20 mouse cellular contexts compared by ENCODE assay signal in genomic region chr6:145677475-145678325, GRCm38 (mm10).
A peak's percentile ranks its signal among the peaks of the same experiment; 100 is the strongest.
DNase-seq lines count a peak whose midpoint lies in the region; ATAC-seq and TF ChIP-seq lines count a peak whose summit lies in the region.
"Had no signal": no experiment of that assay in that cellular context is flagged by ENCODE, and none has a peak within 500 bp of the region (broad histone marks: within the 10 kb centered on the region; RNA-seq: fewer than 3 reads in every experiment).

No protein-coding gene starts in this region.

- H3K9me3 ChIP-seq in lung, postnatal 0 days (ENCODE audit: low read length): no peaks in the 10 kb centered on the region
- H3K9me3 ChIP-seq in forebrain, postnatal 0 days (ENCODE audit: low read length): no peaks in the 10 kb centered on the region
- H3K9me3 ChIP-seq in heart, embryonic 12.5 days (replicated peaks): no peaks in the 10 kb centered on the region
- H3K9me3 ChIP-seq: heart, embryonic 10.5 days; hindbrain, embryonic 10.5 days; intestine, embryonic 15.5 days; limb, embryonic 15.5 days had no signal

- peak; percentile 30; the same call in 1 of the 2 replicates for ATAC-seq in lung, postnatal 0 days
- peak; percentile 92 for ATAC-seq in forebrain, postnatal 0 days
- ATAC-seq in heart, embryonic 12.5 days (ENCODE audit: insufficient number of reproducible peaks, low FRiP score): no peak
- ATAC-seq: intestine, embryonic 15.5 days had no signal

- TF ChIP-seq EP300 in lung, postnatal 0 days (IDR thresholded peaks at IDR 0.05): no peak

- DNase-seq in adrenal gland, adult 2 months: peak; percentile 64
- DNase-seq in adrenal gland, postnatal 25 days: no peak
- DNase-seq in lung, postnatal 0 days (ENCODE audit: low spot score): peak; percentile 42
- DNase-seq in lung, postnatal 4 days: no peak
- peak; percentile 44 for DNase-seq in adrenal gland, postnatal 10 days
- DNase-seq in forebrain, postnatal 0 days: no peak
- no peak for DNase-seq in heart, adult 11 months
- DNase-seq: cerebellum, postnatal 10 days; midbrain, embryonic 14.5 days; retina, postnatal 1 day; spleen, adult 18-20 months; thymus, postnatal 4 days had no signal

- H3K4me3 ChIP-seq in lung, postnatal 0 days (ENCODE audit: low read depth, low read length): no peak overlapping the region
- no peak overlapping the region for H3K4me3 ChIP-seq in forebrain, postnatal 0 days (ENCODE audit: low read depth, low read length)
- no peak overlapping the region for H3K4me3 ChIP-seq in heart, embryonic 12.5 days
- H3K4me3 ChIP-seq: heart, embryonic 10.5 days; hindbrain, embryonic 10.5 days; intestine, embryonic 15.5 days; layer of hippocampus, adult 2 months; left cerebral cortex, adult 2 months; limb, embryonic 15.5 days had no signal

- no peak for TF ChIP-seq CTCF in lung, postnatal 0 days (IDR thresholded peaks at IDR 0.05)
- TF ChIP-seq CTCF in forebrain, postnatal 0 days (IDR thresholded peaks at IDR 0.05; ENCODE audit: low read depth): no peak

- H3K4me2 ChIP-seq in lung, postnatal 0 days (replicated peaks; ENCODE audit: low read depth, low read length): no peak overlapping the region
- no peak overlapping the region for H3K4me2 ChIP-seq in forebrain, postnatal 0 days (ENCODE audit: low read depth)
- no peak overlapping the region for H3K4me2 ChIP-seq in heart, embryonic 12.5 days
- H3K4me2 ChIP-seq: intestine, embryonic 15.5 days; limb, embryonic 15.5 days had no signal

- H3K27ac ChIP-seq in lung, postnatal 0 days (ENCODE audit: low read length): no peak overlapping the region
- no peak overlapping the region for H3K27ac ChIP-seq in forebrain, postnatal 0 days (ENCODE audit: low read depth, low read length)
- H3K27ac ChIP-seq in heart, embryonic 12.5 days (ENCODE audit: poor library complexity, severe bottlenecking): no peak overlapping the region
- H3K27ac ChIP-seq: heart, embryonic 10.5 days; hindbrain, embryonic 10.5 days; intestine, embryonic 15.5 days; layer of hippocampus, adult 2 months; left cerebral cortex, adult 2 months; limb, embryonic 15.5 days; stomach, postnatal 0 days had no signal

- WGBS in lung, postnatal 0 days: 68% methylated on average over 7 of the region's 7 CpGs
- WGBS in forebrain, postnatal 0 days: 53% methylated on average over 7 of the region's 7 CpGs
- WGBS in heart, embryonic 12.5 days: 82% methylated on average over 7 of the region's 7 CpGs

- H3K27me3 ChIP-seq in lung, postnatal 0 days (replicated peaks; ENCODE audit: insufficient read depth, low read length): no peaks in the 10 kb centered on the region
- no peaks in the 10 kb centered on the region for H3K27me3 ChIP-seq in forebrain, postnatal 0 days (ENCODE audit: insufficient read depth, low read length)
- H3K27me3 ChIP-seq in heart, embryonic 12.5 days (replicated peaks): no peaks in the 10 kb centered on the region
- H3K27me3 ChIP-seq: intestine, embryonic 15.5 days; limb, embryonic 15.5 days had no signal

- H3K36me3 ChIP-seq in lung, postnatal 0 days (ENCODE audit: insufficient read depth, low read length): no peaks in the 10 kb centered on the region
- H3K36me3 ChIP-seq in forebrain, postnatal 0 days (ENCODE audit: insufficient read depth): no peaks in the 10 kb centered on the region
- H3K36me3 ChIP-seq in heart, embryonic 12.5 days: no peaks in the 10 kb centered on the region
- H3K36me3 ChIP-seq: heart, embryonic 10.5 days; hindbrain, embryonic 10.5 days; intestine, embryonic 15.5 days; limb, embryonic 15.5 days had no signal

- no peaks in the 10 kb centered on the region for H3K4me1 ChIP-seq in lung, postnatal 0 days (ENCODE audit: insufficient read depth, low read depth, low read length)
- no peaks in the 10 kb centered on the region for H3K4me1 ChIP-seq in forebrain, postnatal 0 days (ENCODE audit: insufficient read depth)
- no peaks in the 10 kb centered on the region for H3K4me1 ChIP-seq in heart, embryonic 12.5 days (replicated peaks)
- H3K4me1 ChIP-seq: heart, embryonic 10.5 days; hindbrain, embryonic 10.5 days; intestine, embryonic 15.5 days; limb, embryonic 15.5 days had no signal

- no peak overlapping the region for H3K9ac ChIP-seq in lung, postnatal 0 days (replicated peaks; ENCODE audit: low read depth)
- H3K9ac ChIP-seq in forebrain, postnatal 0 days: no peak overlapping the region
- H3K9ac ChIP-seq in heart, embryonic 12.5 days: no peak overlapping the region
- H3K9ac ChIP-seq: intestine, embryonic 15.5 days; limb, embryonic 15.5 days had no signal

Comparison
In these comparisons a context has a peak if more than half of its experiments do, and no peak if none do; other contexts are left out.
1. DNase-seq: peak in adrenal gland, adult 2 months (single experiment), lung, postnatal 0 days (single experiment) and adrenal gland, postnatal 10 days (single experiment); none in adrenal gland, postnatal 25 days (single experiment), lung, postnatal 4 days (0 of 2), forebrain, postnatal 0 days (single experiment) and heart, adult 11 months (single experiment).